Mouse (Mus musculus) urinary bladder, postnatal 4 days (tissue): ENCODE data around the gene Gm2115.
A peak's percentile ranks its signal among the peaks of the same experiment; 100 is the strongest.

Experiments used
- DNase-seq, 2 experiments: peaks; one replicate each; pipeline ENCODE4 v3.0.0; 2021 to 2022; ENCODE audit warnings: low spot score in 2 of 2

Gene Gm2115

GRCm38 (mm10) chr7:84528796-84529533 lies at the start of gene Gm2115:
Gene Gm2115 (plus strand): TSS chr7:84528954.
- DNase-seq, result peak in 1 of 2 experiments; percentile 61

- DNase-seq, result no peak
Observed at GRCm38 (mm10) chr7:84483447-84484407, 45.0 kb upstream of the Gm2115 start.

- no peak for DNase-seq
Observed at GRCm38 (mm10) chr7:84486485-84486884, 42.3 kb upstream of the Gm2115 start.

- no peak for DNase-seq
Observed at GRCm38 (mm10) chr7:84503163-84503562, 25.6 kb upstream of the Gm2115 start.

- DNase-seq, result no peak
Observed at GRCm38 (mm10) chr7:84518533-84519198, 10.1 kb upstream of the Gm2115 start.

GRCm38 (mm10) chr7:84521329-84521728 lies 7.4 kb upstream of the Gm2115 start:
- DNase-seq, result no peak

GRCm38 (mm10) chr7:84522426-84522825 lies 6.3 kb upstream of the Gm2115 start:
- DNase-seq, result no peak

- DNase-seq, result no peak
Observed at GRCm38 (mm10) chr7:84526171-84526570, 2.6 kb upstream of the Gm2115 start.

GRCm38 (mm10) chr7:84532795-84533194 lies 4.0 kb downstream of the Gm2115 start:
- DNase-seq, result no peak

- no peak for DNase-seq
Observed at GRCm38 (mm10) chr7:84534632-84535031, 5.9 kb downstream of the Gm2115 start.

GRCm38 (mm10) chr7:84544946-84545345 lies 16.2 kb downstream of the Gm2115 start:
- no peak for DNase-seq

- DNase-seq, result no peak
Observed at GRCm38 (mm10) chr7:84546667-84547066, 17.9 kb downstream of the Gm2115 start.

GRCm38 (mm10) chr7:84551472-84551871 lies 22.7 kb downstream of the Gm2115 start:
- no peak for DNase-seq

- no peak for DNase-seq
Observed at GRCm38 (mm10) chr7:84555294-84555693, 26.5 kb downstream of the Gm2115 start.

GRCm38 (mm10) chr7:84557332-84557731 lies 28.6 kb downstream of the Gm2115 start:
- no peak for DNase-seq

- DNase-seq, result no peak
Observed at GRCm38 (mm10) chr7:84560500-84560899, 31.7 kb downstream of the Gm2115 start.

GRCm38 (mm10) chr7:84564236-84564635 lies 35.5 kb downstream of the Gm2115 start:
- no peak for DNase-seq

- no peak for DNase-seq
Observed at GRCm38 (mm10) chr7:84566200-84566599, 37.4 kb downstream of the Gm2115 start.

- no peak for DNase-seq
Observed at GRCm38 (mm10) chr7:84577034-84577433, 48.3 kb downstream of the Gm2115 start.

- DNase-seq, result no peak
Observed at GRCm38 (mm10) chr7:84578841-84579240, 50.1 kb downstream of the Gm2115 start.

- peak in 1 of 2 experiments; percentile 50 for DNase-seq
Observed at GRCm38 (mm10) chr7:84579769-84580168, 51.0 kb downstream of the Gm2115 start.

GRCm38 (mm10) chr7:84585086-84585485 lies 56.3 kb downstream of the Gm2115 start:
- DNase-seq, result no peak
